Mouse (Mus musculus): ENCODE measurements at regions not wholly inside any gene's neighbourhood (a gene's known extent, or its start where the extent isn't known, plus 50 kb on each side); places are given as distances from the start of the nearest gene placed in this dataset.

DNA sequence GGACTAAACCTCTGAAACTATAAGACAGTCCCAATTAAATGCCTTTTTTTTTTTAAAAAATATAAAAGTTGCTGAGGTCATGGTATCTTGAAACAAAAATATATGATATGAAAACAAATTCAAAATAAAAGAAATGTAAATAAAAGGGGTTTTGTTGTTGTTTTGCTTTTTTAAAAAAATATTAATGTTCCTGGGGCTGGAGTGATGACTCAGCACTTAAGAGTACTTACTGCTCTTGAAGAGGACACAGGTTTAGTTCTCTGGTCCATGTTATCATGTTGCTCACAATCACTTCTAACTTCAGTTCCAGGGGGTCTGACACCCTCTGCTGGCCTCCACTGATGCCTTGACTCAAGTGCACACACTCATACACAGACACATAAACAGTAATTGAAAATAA lies 53.5 kb upstream of the Atp1a1 start:
- TF ChIP-seq POLR2A (IDR thresholded peaks at IDR 0.05; ENCODE audit: low read depth, low read length) = no peak
- no peak for TF ChIP-seq CTCF (IDR thresholded peaks at IDR 0.05; ENCODE audit: extremely low read depth, insufficient read depth, insufficient read length, insufficient replicate concordance)
